Mouse (Mus musculus) layer of hippocampus, postnatal 14 days (tissue): ENCODE measurements at regions not wholly inside any gene's neighbourhood (a gene's known extent, or its start where the extent isn't known, plus 50 kb on each side); places are given as distances from the start of the nearest gene placed in this dataset.
"Not testable (repeated sequence)": the region's sequence is repeated elsewhere in the genome, so short reads cannot be mapped to it uniquely, and the experiment has no call there.

Source experiments
- DNase-seq, 2 experiments: peaks; one replicate each; pipeline ENCODE4 v3.0.0; 2021 to 2022; ENCODE audit warnings: low spot score in 2 of 2, mixed read lengths in 1 of 2

DNA sequence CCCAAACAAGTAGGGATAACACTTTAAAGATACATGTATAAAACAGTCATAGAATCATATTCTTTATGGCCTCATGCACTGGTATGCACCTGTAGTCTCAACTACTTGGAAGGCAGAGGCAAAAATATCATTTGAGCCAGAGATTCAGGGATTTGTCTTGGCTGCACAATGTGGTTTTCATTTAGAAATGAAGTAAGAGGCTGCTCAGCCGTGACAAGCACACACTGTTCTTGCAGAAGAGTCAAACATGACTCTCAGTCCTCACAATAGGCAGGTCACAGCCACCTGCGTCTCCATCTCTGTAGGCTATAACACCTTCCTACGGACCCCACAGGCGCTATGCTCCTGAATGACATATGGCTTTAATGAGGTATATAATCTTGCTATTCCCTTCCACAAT lies 317.4 kb upstream of the Tmpo start:
- no peak for DNase-seq

DNA sequence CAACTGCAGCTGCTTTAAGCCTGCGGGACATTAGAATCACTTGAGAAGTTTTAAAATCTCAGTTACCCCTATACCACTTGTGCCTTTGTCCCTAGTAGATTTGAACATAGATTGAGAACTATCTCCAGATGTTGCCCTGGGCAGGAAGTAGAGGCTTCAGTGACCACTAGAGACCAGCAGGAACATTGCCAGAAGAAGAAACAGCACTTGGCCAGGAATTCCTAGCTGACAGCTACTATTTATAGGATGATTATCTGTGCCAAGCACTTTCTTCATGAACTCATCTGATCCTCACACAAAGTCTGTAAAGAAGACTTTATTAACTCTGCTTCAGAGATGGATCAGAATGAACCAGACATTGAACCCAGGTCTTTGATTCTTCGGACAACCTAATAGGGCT lies 283.6 kb upstream of the Tmpo start:
- DNase-seq: no peak

DNA sequence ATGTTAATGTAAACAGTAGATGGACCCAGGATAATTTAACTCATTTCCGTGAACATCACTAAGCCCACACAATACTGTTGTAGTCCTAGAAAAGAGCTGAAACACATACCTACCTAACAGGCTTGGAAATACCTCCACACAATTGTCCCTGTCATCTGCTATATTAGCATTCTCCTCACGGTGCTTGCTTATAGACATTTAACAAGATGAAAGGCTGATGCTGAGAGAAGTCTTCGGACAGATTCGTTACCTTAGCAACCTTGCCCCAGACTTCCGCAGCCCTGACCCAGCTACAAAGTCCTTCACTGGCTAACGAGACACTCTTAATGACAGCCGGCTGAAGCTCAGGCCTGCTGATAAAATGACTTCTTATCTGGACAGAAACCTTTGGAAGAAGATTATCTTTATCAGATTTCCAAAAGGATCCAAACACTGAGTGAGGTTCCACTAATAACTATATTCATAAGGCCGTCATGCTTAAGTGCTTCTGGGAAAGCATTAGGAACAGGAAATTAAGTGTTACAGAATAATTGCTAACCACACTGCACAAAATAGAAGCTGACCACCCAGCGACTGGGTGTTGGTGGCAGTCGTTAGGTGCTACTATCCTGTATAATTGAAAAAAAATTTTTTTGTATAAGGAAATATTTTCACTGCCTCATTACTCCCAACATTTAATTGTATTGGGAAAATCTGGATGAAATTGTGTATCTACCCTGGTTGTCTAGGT lies 267.0 kb upstream of the Tmpo start:
- no peak for DNase-seq

DNA sequence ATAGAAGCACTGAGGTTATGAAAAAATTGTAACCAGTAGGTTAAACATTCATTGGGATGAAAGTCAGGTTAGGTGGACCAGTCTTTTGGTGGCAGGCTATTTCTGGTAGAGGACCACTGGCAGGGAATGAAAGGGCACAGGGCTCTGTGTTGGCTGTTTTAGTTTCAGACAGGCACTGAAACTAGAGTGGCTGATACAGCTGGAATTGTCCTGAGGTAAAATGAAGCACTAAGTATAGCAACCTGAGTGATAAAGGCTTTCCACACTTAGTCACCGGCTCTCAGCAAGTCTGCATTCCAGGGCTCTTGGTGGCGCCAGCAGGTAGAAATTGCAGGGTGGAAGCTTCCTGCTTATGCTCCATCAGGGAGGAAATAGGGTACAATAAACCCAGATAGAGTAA lies 262.2 kb upstream of the Tmpo start:
- no peak for DNase-seq

DNA sequence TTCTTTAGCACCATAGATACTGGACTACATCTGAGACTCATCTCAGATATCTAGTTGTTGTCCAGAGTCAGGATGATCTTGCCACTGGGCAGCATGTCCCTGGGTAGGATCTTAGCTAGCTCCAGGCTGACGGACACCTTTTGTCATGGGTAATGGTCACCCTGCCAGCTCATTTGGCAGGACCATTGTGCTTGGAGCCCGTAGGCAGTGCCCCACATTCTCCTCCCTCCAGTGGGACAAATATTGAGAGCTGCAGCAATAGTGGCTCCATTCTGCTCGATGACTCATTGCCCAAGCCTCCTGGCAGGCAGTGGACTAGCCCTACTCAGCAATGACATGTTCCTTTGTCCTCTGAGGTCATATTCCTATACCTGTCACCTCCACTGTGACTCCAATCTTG lies 258.9 kb upstream of the Tmpo start:
- DNase-seq: no peak

DNA sequence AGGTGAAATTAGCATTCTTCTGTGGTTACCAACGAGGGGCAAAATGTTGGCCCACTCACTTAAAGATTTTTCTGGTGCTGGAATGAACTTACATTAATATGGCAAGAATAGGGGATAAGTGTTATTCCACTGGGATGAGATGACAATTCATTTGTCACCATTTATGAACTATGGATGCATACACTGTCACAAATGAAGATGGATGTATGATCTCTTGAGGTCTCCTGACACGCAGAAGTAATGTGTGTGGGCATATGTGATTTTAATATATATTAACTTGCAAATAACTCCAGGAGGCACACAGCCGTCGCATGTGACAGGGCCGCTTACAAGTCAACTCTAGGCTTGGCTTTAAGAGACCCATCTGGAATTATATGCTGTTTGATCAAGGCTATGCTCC lies 256.8 kb upstream of the Tmpo start:
- no peak for DNase-seq

DNA sequence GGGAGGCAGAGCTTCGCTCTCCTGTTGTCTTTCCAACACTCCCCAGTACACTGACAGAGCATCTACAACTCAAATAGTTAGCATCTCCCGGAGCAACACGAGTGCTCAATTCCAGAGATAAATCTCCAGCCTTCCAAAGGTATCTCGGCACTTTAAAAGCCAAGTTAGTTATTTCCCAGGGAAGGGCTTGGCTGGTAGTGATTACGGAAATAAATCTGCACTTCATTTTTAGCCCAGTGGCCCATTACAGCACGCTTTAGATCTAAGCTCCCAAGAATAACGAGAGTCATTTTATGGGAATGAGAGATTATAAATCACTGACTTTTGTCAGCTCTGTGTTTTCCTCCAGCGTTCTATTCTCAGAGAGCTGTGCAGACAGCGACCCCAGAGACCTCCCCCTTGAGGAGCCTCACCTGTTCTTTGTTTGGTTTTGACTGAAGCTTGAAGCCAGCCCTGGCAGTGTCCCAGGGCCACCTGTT lies 255.0 kb upstream of the Tmpo start:
- no peak for DNase-seq

DNA sequence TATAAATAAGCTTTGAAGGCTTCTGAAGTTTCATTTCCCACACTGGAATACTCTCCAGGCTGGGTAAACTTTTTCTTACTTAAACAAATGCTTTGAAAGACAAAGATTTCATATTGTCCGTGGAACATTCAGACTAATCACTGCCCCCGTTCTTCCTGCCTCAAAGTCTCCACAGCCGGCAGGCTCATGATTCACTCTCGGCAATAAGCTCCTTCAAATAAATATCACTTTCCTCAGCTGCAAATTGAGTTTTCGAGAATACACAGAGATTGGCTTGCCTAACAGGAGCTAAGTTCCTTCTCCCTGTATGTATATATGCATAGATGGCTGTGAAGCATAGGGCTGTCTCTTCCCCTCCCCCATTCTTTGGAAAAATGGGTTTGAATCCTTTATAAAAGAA lies 249.2 kb upstream of the Tmpo start:
- DNase-seq: peak in 1 of 2 experiments; percentile 11

DNA sequence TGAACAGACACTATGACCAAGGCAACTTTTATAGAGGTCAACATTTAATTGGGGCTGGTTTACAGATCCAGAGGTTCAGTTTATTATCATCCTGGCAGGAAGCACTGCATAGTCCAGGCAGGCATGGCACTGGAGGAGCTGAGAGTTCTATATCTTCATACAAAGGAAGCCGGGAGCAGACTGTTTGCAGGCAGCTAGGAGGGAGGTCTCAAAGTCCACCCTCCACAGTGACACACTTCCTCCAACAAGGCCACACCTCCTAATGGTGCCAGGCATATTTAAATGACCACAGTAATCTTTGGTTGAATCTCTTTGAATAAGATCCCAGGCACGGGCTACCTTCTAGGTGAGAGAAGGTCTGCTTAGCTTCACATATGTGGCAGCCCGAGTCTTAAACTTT lies 245.5 kb upstream of the Tmpo start:
- DNase-seq: no peak

DNA sequence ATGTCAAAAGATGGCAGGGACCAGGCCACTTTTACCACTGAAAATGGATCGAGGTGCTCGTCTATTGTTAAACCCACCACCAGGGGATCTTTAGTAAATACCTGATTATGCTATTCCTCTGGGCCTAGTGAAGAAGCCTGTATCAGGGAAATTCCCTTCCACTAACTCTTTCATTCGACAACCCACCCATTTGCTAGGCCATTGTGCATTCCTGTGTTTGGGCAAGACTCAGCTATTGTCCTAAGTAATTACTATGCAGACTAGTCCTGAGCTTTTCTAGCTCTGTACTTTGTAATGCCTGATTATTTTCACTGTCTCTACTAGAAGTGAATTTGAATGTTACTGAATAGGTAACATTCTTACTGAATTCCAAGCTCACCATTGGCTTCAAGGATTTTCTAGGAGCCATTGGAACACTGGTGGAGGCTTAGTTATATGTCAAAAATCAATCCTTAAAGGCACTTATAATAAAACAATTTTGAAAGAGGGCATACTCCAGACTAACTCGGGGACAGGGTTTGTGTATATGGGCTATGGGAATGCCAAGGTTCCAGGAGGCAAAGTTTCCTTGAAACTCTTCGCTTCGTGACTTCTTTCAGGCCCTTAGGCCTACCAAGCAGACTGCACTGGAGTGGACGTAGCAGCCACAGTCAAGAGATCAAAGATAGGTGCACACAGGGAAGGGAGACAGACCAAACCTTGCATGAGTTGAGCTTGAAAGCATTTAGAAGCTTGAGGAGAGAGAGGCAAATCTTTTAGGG lies 244.7 kb upstream of the Tmpo start:
- DNase-seq: not testable (repeated sequence)

DNA sequence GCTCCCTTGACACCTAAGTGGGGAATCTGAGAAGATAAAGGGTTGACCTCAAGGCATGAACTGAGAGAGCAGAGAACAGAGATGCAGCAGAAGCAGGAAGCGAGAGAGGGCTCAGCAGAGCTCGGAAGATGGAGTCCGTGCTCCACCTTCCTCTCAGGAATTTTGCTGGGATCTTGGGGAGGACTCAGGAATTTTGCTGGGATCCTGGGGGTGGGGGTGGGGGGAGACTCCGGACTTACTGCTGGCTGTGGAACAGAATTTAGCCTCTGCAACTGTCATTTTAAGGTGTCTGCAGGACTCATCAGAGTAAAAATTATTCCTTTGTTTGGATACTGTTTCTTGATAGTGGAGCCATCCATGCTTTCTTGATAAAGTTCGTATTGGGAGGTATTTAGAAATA lies 243.7 kb upstream of the Tmpo start:
- no peak for DNase-seq

DNA sequence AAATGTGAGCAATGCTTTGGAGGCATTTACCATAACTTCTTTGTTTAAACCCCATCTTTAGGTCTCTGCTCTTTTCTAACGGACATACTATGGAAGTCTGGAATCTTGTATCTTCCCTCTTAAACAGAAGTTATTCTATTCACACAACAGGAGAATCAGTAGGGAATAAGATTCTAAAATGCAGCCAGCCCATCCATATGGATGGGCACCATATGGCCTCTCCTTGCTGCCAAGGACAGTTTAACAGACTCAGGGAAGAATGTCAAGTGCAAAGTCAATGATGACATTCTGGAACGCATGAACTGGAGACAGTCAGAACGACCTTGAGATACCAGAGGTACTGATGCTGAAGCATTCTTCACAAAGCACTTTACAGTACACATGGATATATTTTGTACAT lies 206.1 kb upstream of the Tmpo start:
- DNase-seq: peak in 1 of 2 experiments; percentile 1

DNA sequence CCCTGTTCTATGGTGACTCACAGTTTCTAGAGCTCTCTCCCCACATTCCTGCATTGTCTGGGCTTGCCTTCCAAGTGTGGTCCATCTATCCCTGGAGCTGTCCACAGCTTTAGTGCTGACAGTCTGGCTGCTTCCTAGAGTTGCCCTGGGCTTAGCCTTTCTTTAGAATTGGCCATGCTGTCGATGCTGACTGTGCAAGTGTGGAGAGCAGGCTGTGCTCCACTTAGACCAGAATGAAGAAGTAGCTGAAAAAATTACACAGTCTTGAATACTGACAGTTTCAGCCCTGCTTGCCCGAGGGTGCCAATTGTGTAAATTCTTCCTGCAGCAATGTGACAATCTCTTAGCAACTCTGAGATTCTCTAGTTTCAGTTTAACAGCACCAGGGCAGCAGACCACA lies 203.3 kb upstream of the Tmpo start:
- DNase-seq: peak; percentile 4 to 9

DNA sequence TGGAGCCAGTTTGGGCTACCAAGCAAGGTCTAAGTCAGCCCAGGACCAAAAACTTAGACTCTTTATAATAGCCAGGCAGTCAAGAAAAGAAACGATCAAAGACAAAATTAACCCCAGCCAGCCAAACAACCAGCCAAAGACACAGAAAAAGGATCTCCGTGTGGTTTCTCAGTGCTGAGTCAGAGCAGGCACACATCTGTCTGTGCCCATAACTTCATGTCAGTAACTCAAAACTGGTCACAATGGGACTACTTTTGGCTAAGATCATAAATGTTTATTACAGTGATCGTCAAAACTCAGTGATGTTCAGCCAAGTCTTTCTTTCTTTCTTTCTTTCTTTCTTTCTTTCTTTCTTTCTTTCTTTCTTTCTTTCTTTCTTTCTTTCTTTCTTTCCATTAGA lies 195.6 kb upstream of the Tmpo start:
- no peak for DNase-seq

DNA sequence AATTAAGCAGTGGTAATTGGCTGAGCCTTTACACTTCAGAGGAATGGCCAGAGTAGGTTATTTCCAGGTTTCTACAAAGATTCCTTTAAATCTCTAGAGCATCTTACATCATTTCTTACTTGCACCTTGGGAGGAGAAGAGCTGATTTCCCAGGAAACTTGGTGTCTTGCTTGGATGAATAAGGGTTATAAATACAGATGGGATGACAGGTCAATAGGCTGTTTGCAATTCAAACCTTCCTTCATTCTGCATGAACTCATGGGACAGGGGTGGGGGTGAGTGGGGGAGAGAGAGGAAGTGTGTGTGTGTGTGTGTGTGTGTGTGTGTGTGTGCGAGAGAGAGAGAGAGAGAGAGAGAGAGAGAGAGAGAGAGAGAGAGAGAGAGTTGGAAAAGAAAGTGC lies 186.4 kb upstream of the Tmpo start:
- no peak for DNase-seq

DNA sequence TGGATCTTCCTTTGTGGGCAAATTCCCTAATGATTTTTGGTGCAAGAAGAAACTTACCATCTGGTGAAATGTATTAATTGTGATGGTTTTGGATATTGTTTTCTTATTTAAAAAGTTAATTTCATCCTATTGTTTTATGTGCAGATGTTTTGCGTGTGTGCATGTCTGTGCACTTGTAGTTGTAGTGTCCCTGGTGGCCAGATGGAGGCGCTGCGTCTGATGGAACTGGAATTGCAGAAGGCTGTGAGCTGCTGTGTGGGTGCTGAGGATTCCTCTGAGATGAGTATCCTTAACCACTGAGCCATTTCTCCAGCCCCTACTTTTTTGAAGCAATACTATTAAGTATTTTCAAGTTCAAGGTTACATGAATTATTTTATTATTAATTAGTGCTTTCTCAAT lies 181.5 kb upstream of the Tmpo start:
- DNase-seq: no peak

DNA sequence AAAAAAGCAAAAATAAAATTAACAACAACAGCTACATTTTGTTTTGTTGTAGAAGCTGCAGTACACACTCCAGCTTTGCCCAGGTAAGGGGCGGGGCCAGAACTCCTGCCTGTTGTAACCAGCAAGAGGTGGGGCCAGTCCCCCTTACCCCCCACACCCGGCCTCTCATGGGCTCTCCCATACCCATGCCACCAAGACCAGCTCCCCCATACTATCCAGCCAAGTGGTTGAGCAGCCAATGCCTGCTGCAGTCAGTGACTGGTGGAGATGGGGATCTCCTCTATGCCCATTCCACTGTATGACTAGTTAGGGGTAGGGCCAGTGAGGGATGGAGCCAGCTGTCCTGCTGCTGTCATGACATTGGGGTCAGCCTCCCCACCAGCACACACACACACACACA lies 180.5 kb upstream of the Tmpo start:
- DNase-seq: no peak

DNA sequence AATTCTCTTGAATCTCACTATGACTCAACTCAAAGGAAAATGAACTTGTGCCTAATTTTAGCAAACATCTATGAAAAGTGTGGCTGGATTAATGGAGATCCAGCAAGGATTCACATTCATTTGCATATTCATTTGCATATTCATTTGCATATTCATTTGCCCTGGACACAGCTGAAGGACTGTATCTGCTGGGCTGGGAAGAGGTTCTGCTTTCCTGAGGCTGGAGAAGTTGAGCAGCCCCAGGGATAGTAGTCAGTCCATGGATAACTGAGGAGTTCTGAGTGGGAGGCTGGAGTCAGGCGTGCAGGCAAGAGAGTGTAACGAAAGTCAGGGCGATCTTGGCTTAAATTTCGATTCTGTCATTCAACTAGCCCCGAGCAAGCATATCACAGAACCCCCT lies 164.3 kb upstream of the Tmpo start:
- DNase-seq: no peak

DNA sequence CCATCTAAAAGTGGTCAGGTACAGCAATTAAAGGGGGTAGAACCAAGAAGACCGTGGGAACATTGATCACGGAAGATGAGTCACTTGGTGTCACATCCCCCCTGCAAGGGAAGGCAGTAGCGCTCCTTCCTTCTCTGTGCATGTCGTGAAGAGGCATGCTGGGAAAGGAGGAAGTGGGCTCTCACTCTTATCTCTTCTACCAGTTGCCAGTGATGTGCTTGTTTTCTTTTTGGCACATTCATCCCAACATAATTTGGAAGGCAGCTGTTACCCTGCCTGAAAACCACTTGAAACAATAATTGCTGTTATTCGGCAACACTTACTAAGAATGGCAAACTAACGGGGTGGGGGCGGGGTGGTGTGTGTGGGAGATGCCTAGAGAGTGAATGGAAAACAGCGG lies 161.0 kb upstream of the Tmpo start:
- no peak for DNase-seq

DNA sequence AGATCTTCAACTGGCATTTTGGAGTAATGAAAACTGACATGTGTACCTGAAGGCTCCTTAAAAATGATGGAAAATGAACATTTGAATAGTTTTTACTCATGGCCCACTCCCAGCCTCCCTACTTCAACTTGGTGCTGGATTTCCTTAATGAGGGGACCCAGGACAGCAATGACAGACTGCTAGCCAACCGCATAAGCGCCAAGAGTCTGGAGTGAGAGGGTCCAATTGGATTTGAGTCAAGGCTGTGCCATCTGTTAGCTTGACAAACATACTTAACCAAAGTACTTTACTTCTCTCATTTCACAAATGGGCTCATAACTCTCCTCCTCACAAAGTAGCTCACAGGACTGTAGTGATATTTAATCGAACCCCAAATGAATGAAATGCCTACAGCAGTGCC lies 158.2 kb upstream of the Tmpo start:
- peak; percentile 8 to 36 for DNase-seq

DNA sequence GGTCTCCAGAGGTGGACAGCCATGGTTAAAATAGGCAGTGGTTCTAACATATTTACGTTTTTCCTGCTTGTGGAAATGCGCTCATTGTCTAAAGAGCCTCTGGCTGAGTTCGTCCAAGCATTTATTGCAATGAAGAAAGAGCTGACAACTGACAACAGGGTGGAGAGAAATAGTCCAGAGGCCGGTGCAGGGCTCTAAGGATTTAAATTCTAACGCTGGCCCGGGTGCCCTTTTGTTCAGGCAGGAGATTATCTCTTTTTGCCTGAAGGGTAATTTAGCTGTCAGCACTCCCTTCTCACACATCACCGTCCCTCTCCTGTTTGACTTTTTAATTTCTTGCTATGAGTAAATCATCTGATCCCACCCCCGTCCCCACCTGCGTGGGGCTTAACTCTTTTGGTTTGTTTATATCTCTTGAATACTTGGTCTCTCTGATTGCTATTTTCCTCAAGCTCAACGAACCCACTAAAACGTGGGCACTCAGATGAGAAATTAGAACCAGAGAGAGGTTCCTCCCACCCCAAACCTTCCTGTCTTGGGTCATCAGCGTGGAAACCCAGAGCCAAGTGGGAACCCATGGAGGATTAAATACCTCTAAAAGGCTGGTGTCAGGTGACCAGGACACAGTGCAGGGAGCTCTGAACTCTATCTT lies 145.7 kb upstream of the Tmpo start:
- no peak for DNase-seq

DNA sequence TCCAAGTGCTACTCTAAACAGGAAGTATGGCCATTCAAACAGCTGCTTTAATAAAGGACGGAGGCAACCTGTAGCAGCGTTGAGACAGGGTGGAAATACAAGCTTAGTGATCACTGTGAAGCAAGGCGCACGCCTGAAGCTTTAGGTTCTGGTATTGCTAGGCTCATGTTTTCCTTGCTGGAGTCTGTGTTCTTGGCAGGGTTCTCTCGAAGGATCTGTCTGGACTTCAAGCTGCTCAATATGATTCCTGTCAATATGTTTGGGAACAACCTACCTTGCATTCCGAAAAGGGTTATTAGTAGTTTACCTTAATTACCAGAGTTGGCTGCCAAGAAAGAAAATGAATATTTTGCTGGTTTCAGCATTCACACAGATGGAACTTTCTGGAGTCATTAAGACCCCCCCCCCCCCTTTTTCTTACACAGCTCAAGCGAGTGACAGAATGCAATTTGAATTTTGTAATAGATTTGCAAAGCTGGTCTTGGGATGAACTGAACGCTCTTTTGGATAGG lies 145.1 kb upstream of the Tmpo start:
- DNase-seq: no peak
